In genomic region chr2:167754929-167755551, GRCm38 (mm10) we compare ENCODE assay signal across 17 mouse cellular contexts.
DNase-seq lines count a peak whose midpoint lies in the region; ATAC-seq and TF ChIP-seq lines count a peak whose summit lies in the region.
"Had no signal": no experiment of that assay in that cellular context is flagged by ENCODE, and none has a peak within 500 bp of the region (broad histone marks: within the 10 kb centered on the region; RNA-seq: fewer than 3 reads in every experiment).

No protein-coding gene starts in this region.

- H3K27me3 ChIP-seq in heart, postnatal 0 days (ENCODE audit: control insufficient read depth, insufficient read depth, low read length) = no peaks in the 10 kb centered on the region
- H3K27me3 ChIP-seq in liver, embryonic 15.5 days = no peaks in the 10 kb centered on the region; the same call in 1 of the 2 replicates
- H3K27me3 ChIP-seq: hindbrain, embryonic 13.5 days had no signal

- no peak for DNase-seq in heart, postnatal 0 days (ENCODE audit: low spot score)
- no peak for DNase-seq in heart, postnatal 4 days
- DNase-seq in spleen, postnatal 36 days (ENCODE audit: low spot score in 2 of 2) = peak; percentile 89 to 90
- DNase-seq in left cerebral cortex, postnatal 14 days (ENCODE audit: low spot score in 2 of 2) = no peak
- DNase-seq: adrenal gland, postnatal 25 days; cerebellum, postnatal 10 days; forebrain, postnatal 0 days; gastrocnemius, postnatal 14 days; kidney, adult 18-20 months; kidney, postnatal 14 days; left cerebral cortex, postnatal 4 days had no signal

- H3K9me3 ChIP-seq in heart, postnatal 0 days (replicated peaks; ENCODE audit: control insufficient read depth, low read length) = no peaks in the 10 kb centered on the region
- no peaks in the 10 kb centered on the region for H3K9me3 ChIP-seq in liver, embryonic 15.5 days (replicated peaks)
- H3K9me3 ChIP-seq: embryonic facial prominence, embryonic 10.5 days; hindbrain, embryonic 13.5 days had no signal

- no peak overlapping the region for H3K4me2 ChIP-seq in heart, postnatal 0 days (ENCODE audit: low read depth, low read length)
- no peak overlapping the region for H3K4me2 ChIP-seq in liver, embryonic 15.5 days
- H3K4me2 ChIP-seq: hindbrain, embryonic 13.5 days had no signal

- TF ChIP-seq CTCF in heart, postnatal 0 days (IDR thresholded peaks at IDR 0.05; ENCODE audit: low read depth) = no peak
- no peak for TF ChIP-seq CTCF in bone marrow, adult 2 months (IDR thresholded peaks at IDR 0.05; ENCODE audit: control insufficient read depth, insufficient read depth, low read length)

- no peaks in the 10 kb centered on the region for H3K36me3 ChIP-seq in heart, postnatal 0 days (replicated peaks; ENCODE audit: control insufficient read depth, insufficient read depth, low read length)
- H3K36me3 ChIP-seq in liver, embryonic 15.5 days (replicated peaks) = no peaks in the 10 kb centered on the region
- H3K36me3 ChIP-seq: embryonic facial prominence, embryonic 10.5 days; hindbrain, embryonic 13.5 days had no signal

- intact Hi-C loops in left cerebral cortex, postnatal 14 days (cut with DNase I) = no loop called here

- H3K4me1 ChIP-seq in heart, postnatal 0 days (ENCODE audit: control insufficient read depth, insufficient read depth) = peaks cover 11% of the 10 kb centered on the region
- H3K4me1 ChIP-seq in bone marrow, adult 2 months (ENCODE audit: control insufficient read depth, insufficient read depth, low read length) = peaks cover 19% of the 10 kb centered on the region
- H3K4me1 ChIP-seq in liver, embryonic 15.5 days (replicated peaks) = peaks cover 52% of the 10 kb centered on the region

- WGBS in heart, postnatal 0 days = 55% methylated on average over 22 of the region's 22 CpGs
- 54% methylated on average over 22 of the region's 22 CpGs for WGBS in bone marrow, adult 2 months
- 53% methylated on average over 22 of the region's 22 CpGs for WGBS in liver, embryonic 15.5 days (ENCODE audit: insufficient replicate concordance)

- TF ChIP-seq EP300 in heart, postnatal 0 days (IDR thresholded peaks at IDR 0.05; ENCODE audit: low read depth) = no peak

- H3K27ac ChIP-seq in heart, postnatal 0 days (ENCODE audit: low read depth) = no peak overlapping the region
- peak overlapping the region; percentile 91 for H3K27ac ChIP-seq in bone marrow, adult 2 months (ENCODE audit: control insufficient read depth, insufficient read depth, low read depth, low read length, poor library complexity)
- peak overlapping the region; percentile 31; the same call in 1 of the 2 replicates for H3K27ac ChIP-seq in liver, embryonic 15.5 days (replicated peaks)
- H3K27ac ChIP-seq: embryonic facial prominence, embryonic 10.5 days; hindbrain, embryonic 13.5 days had no signal

- H3K4me3 ChIP-seq in heart, postnatal 0 days (ENCODE audit: low read depth, low read length) = no peak overlapping the region
- H3K4me3 ChIP-seq in bone marrow, adult 2 months (replicated peaks; ENCODE audit: control insufficient read depth, low read depth, low read length) = no peak overlapping the region
- no peak overlapping the region for H3K4me3 ChIP-seq in liver, embryonic 15.5 days (replicated peaks)
- H3K4me3 ChIP-seq: embryonic facial prominence, embryonic 10.5 days; erythroblast, embryonic 14.5 days; hindbrain, embryonic 13.5 days had no signal

- no peak overlapping the region for H3K9ac ChIP-seq in heart, postnatal 0 days (replicated peaks; ENCODE audit: low read depth, low read length)
- H3K9ac ChIP-seq in liver, embryonic 15.5 days = no peak overlapping the region
- H3K9ac ChIP-seq: forebrain, postnatal 0 days; hindbrain, embryonic 13.5 days had no signal

- no peak for TF ChIP-seq POLR2A in bone marrow, adult 2 months (IDR thresholded peaks at IDR 0.05; ENCODE audit: borderline replicate concordance, control insufficient read depth, low read depth, low read length)

- ATAC-seq in heart, postnatal 0 days (ENCODE audit: insufficient read depth, low read depth) = peak; percentile 16; the same call in 1 of the 2 replicates
- ATAC-seq in liver, embryonic 15.5 days (ENCODE audit: insufficient read depth) = no peak
- ATAC-seq in megakaryocyte-erythroid progenitor cell, adult 5-6 weeks (replicated peaks; ENCODE audit: low FRiP score, low TSS enrichment, poor library complexity, severe bottlenecking) = no peak
- ATAC-seq: forebrain, postnatal 0 days had no signal

Comparison
In these comparisons a context has a peak if more than half of its experiments do, and no peak if none do; other contexts are left out.
1. DNase-seq: peak in spleen, postnatal 36 days (2 of 2); none in heart, postnatal 0 days (single experiment), heart, postnatal 4 days (single experiment) and left cerebral cortex, postnatal 14 days (0 of 2).